Mouse (Mus musculus): ENCODE results near the gene Gnpat.
A peak's percentile ranks its signal among the peaks of the same experiment; 100 is the strongest.

Gnpat gene

GRCm38 (mm10) chr8:124898251-124898905 lies 35.5 kb downstream of the Gnpat start:
- ATAC-seq (ENCODE audit: low TSS enrichment): no peak

GRCm38 (mm10) chr8:124903198-124903597 lies 40.4 kb downstream of the Gnpat start:
- no peak for ATAC-seq (ENCODE audit: low TSS enrichment)

GRCm38 (mm10) chr8:124905482-124905881 lies 42.6 kb downstream of the Gnpat start:
- ATAC-seq (ENCODE audit: low TSS enrichment): no peak

GRCm38 (mm10) chr8:124909936-124910335 lies 47.1 kb downstream of the Gnpat start:
- no peak for ATAC-seq (ENCODE audit: low TSS enrichment)

GRCm38 (mm10) chr8:124910349-124910748 lies 47.5 kb downstream of the Gnpat start:
- no peak for ATAC-seq (ENCODE audit: low TSS enrichment)

GRCm38 (mm10) chr8:124911938-124912872 lies 49.4 kb downstream of the Gnpat start:
- ATAC-seq (ENCODE audit: low TSS enrichment): no peak

- ATAC-seq (ENCODE audit: low TSS enrichment): no peak
These were observed 51.2 kb downstream of the Gnpat start for GRCm38 (mm10) chr8:124914061-124914460.

- ATAC-seq (ENCODE audit: low TSS enrichment): no peak
These were observed 55.1 kb downstream of the Gnpat start for GRCm38 (mm10) chr8:124917741-124918484.

- ATAC-seq (ENCODE audit: low TSS enrichment): peak; percentile 11; the same call in 1 of the 2 replicates
These were observed 58.8 kb downstream of the Gnpat start for GRCm38 (mm10) chr8:124921369-124922279.

GRCm38 (mm10) chr8:124922490-124923089 lies 59.8 kb downstream of the Gnpat start:
- no peak for ATAC-seq (ENCODE audit: low TSS enrichment)

- no peak for ATAC-seq (ENCODE audit: low TSS enrichment)
These were observed 61.3 kb downstream of the Gnpat start for GRCm38 (mm10) chr8:124923971-124924652.

GRCm38 (mm10) chr8:124925544-124926266 lies 62.9 kb downstream of the Gnpat start:
- ATAC-seq (ENCODE audit: low TSS enrichment): no peak

GRCm38 (mm10) chr8:124926351-124926771 lies 63.5 kb downstream of the Gnpat start:
- ATAC-seq (ENCODE audit: low TSS enrichment): no peak

- ATAC-seq (ENCODE audit: low TSS enrichment): no peak
These were observed 66.2 kb downstream of the Gnpat start for GRCm38 (mm10) chr8:124929006-124929405.

- peak; percentile 58 for ATAC-seq (ENCODE audit: low TSS enrichment)
These were observed 67.3 kb downstream of the Gnpat start for GRCm38 (mm10) chr8:124930086-124930485.

GRCm38 (mm10) chr8:124930649-124931048 lies 67.8 kb downstream of the Gnpat start:
- no peak for ATAC-seq (ENCODE audit: low TSS enrichment)

GRCm38 (mm10) chr8:124932435-124932834 lies 69.6 kb downstream of the Gnpat start:
- no peak for ATAC-seq (ENCODE audit: low TSS enrichment)

GRCm38 (mm10) chr8:124935116-124935515 lies 72.3 kb downstream of the Gnpat start:
- no peak for ATAC-seq (ENCODE audit: low TSS enrichment)

- no peak for ATAC-seq (ENCODE audit: low TSS enrichment)
These were observed 73.9 kb downstream of the Gnpat start for GRCm38 (mm10) chr8:124936699-124937098.
